In the genomic region with DNA sequence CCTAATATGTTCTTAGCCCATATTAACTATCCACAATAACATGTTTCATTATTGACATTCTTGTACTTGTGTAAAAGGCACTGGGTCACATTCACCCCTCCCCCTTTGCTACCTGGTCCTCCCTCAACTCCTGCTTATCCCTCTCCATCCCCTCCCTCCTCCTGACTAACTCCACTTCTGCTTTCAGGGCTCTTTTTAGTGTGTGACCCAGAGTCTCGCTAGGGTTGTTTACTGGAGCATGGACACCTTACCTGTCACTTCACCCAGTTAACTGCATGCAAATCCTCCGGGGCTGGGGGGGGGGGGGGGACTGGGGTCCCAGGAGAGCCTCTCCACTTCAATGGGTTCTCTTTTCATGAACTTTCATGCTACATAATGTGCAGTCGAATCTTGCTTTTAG, we compare ENCODE assay signal across 21 mouse cellular contexts. TPM values are rescaled to one million over a fixed set of nuclear protein-coding genes. Genes with fewer than 3 reads are reported as not detected.
DNase-seq lines count a peak whose midpoint lies in the region; ATAC-seq and TF ChIP-seq lines count a peak whose summit lies in the region.
"Had no signal": no experiment of that assay in that cellular context is flagged by ENCODE, and none has a peak within 500 bp of the region (broad histone marks: within the 10 kb centered on the region; RNA-seq: fewer than 3 reads in every experiment).

No protein-coding gene starts in this region.

- no peak for TF ChIP-seq EP300 in CH12.LX (IDR thresholded peaks at IDR 0.05; ENCODE audit: low read length)

- no peaks in the 10 kb centered on the region for H3K27me3 ChIP-seq in spleen, adult 2 months (ENCODE audit: control insufficient read depth, insufficient read depth, low read length)
- no peaks in the 10 kb centered on the region for H3K27me3 ChIP-seq in CH12.LX (replicated peaks)
- H3K27me3 ChIP-seq in splenic B cell, adult 2 months (ENCODE audit: control insufficient read depth, insufficient read depth, low read length, poor library complexity, severe bottlenecking): no peaks in the 10 kb centered on the region
- no peaks in the 10 kb centered on the region for H3K27me3 ChIP-seq in forebrain, embryonic 10.5 days (ENCODE audit: poor library complexity, severe bottlenecking)
- H3K27me3 ChIP-seq in hindbrain, embryonic 12.5 days: no peaks in the 10 kb centered on the region
- H3K27me3 ChIP-seq: embryonic facial prominence, embryonic 12.5 days; forebrain, embryonic 12.5 days had no signal

- peak; percentile 30 to 65 for DNase-seq in spleen, adult 2 months (ENCODE audit: low read depth in 1 of 2, low spot score in 2 of 2)
- no peak for DNase-seq in spleen, postnatal 10 days (ENCODE audit: low spot score in 2 of 2)
- DNase-seq in A20 (ENCODE audit: low read depth, low spot score) (peak; percentile 78), CH12.LX (ENCODE audit: extremely low read depth) (peak; percentile 54)
- DNase-seq in splenic B cell, adult 2 months (ENCODE audit: low read depth, low spot score): peak; percentile 88
- DNase-seq in forebrain, embryonic 10.5 days (ENCODE audit: extremely low spot score, low spot score): no peak
- DNase-seq: adrenal gland, adult 8-10 months; adrenal gland, postnatal 14 days; adrenal gland, postnatal 36 days; cerebellum, adult 11-12 months; cerebellum, adult 2 months; cerebellum, adult 9-10 months; cerebellum, postnatal 25 days had no signal

- peak overlapping the region; percentile 42; the same call in 1 of the 2 replicates for H3K4me2 ChIP-seq in CH12.LX (ENCODE audit: insufficient read depth, low read depth, poor library complexity, severe bottlenecking)
- H3K4me2 ChIP-seq in hindbrain, embryonic 12.5 days (replicated peaks): no peak overlapping the region
- H3K4me2 ChIP-seq: embryonic facial prominence, embryonic 12.5 days; forebrain, embryonic 12.5 days had no signal

- TF ChIP-seq CTCF in spleen, adult 2 months (IDR thresholded peaks at IDR 0.05; ENCODE audit: extremely low read depth, insufficient read depth, insufficient read length, insufficient replicate concordance): no peak
- TF ChIP-seq CTCF in CH12.LX (conservative IDR thresholded peaks at IDR 0.05 in 1 of 2, IDR thresholded peaks at IDR 0.05 in 1 of 2; ENCODE audit: low read depth in 2 of 2, low read length in 2 of 2): no peak

- peaks cover 9% of the 10 kb centered on the region for H3K9me3 ChIP-seq in CH12.LX (replicated peaks; ENCODE audit: low read length)
- H3K9me3 ChIP-seq in forebrain, embryonic 10.5 days: 0 out of 2 replicates have a peak, but pooled peaks cover 3% of the 10 kb centered on the region
- no peaks in the 10 kb centered on the region for H3K9me3 ChIP-seq in hindbrain, embryonic 12.5 days (replicated peaks)
- H3K9me3 ChIP-seq: embryonic facial prominence, embryonic 12.5 days; forebrain, embryonic 12.5 days had no signal

- no peak for TF ChIP-seq POLR2A in spleen, adult 2 months (IDR thresholded peaks at IDR 0.05; ENCODE audit: low read depth, low read length)
- no peak for TF ChIP-seq POLR2A in CH12.LX (IDR thresholded peaks at IDR 0.05; ENCODE audit: low read depth, low read length)

- 16% methylated on average over 3 of the region's 3 CpGs for WGBS in spleen, adult 2 months
- WGBS in forebrain, embryonic 10.5 days: 77% methylated on average over 3 of the region's 3 CpGs
- 62% methylated on average over 3 of the region's 3 CpGs for WGBS in hindbrain, embryonic 12.5 days

- H3K4me1 ChIP-seq in spleen, adult 2 months (ENCODE audit: control insufficient read depth, insufficient read depth, insufficient read length): peaks cover 30% of the 10 kb centered on the region; the same call in 1 of the 2 replicates
- peaks cover 8 to 45% of the 10 kb centered on the region in 2 experiments for H3K4me1 ChIP-seq in CH12.LX (ENCODE audit: control insufficient read depth in 1 of 2, insufficient read depth in 2 of 2)
- no peaks in the 10 kb centered on the region for H3K4me1 ChIP-seq in forebrain, embryonic 10.5 days
- no peaks in the 10 kb centered on the region for H3K4me1 ChIP-seq in hindbrain, embryonic 12.5 days
- H3K4me1 ChIP-seq: embryonic facial prominence, embryonic 10.5 days; embryonic facial prominence, embryonic 12.5 days; forebrain, embryonic 12.5 days had no signal

- no peaks in the 10 kb centered on the region for H3K36me3 ChIP-seq in spleen, adult 2 months (ENCODE audit: control insufficient read depth, insufficient read depth, low read length)
- H3K36me3 ChIP-seq in CH12.LX (replicated peaks in 1 of 2; ENCODE audit: control insufficient read depth in 1 of 2, insufficient read depth in 1 of 2, low read length in 1 of 2): peaks cover 0 to 3% of the 10 kb centered on the region in 2 experiments
- H3K36me3 ChIP-seq in splenic B cell, adult 2 months (ENCODE audit: control insufficient read depth, insufficient read depth, low read length, poor library complexity, severe bottlenecking): no peaks in the 10 kb centered on the region
- H3K36me3 ChIP-seq in forebrain, embryonic 10.5 days (replicated peaks): no peaks in the 10 kb centered on the region
- no peaks in the 10 kb centered on the region for H3K36me3 ChIP-seq in hindbrain, embryonic 12.5 days
- H3K36me3 ChIP-seq: embryonic facial prominence, embryonic 10.5 days; embryonic facial prominence, embryonic 12.5 days; forebrain, embryonic 12.5 days had no signal

- dilution Hi-C loops in CH12.LX (cut with MboI; ENCODE audit: extremely low pct_ligation_motif_present, extremely low pct_unique_long_range_greater_than_20kb, low sequenced_read_pairs): no loop called here

- no peak for TF ChIP-seq RAD21 in CH12.LX (IDR thresholded peaks at IDR 0.05; ENCODE audit: low read depth, low read length)

- ATAC-seq in hindbrain, embryonic 12.5 days (ENCODE audit: low FRiP score): no peak
- ATAC-seq: CD4-positive, CD25-positive, alpha-beta regulatory T cell, adult 4 months; forebrain, embryonic 14.5 days; forebrain, embryonic 16.5 days had no signal

- H3K27ac ChIP-seq in spleen, adult 2 months (ENCODE audit: insufficient read depth, low read length): peak overlapping the region; percentile 14
- H3K27ac ChIP-seq in CH12.LX (ENCODE audit: insufficient read depth, low read depth): no peak overlapping the region
- H3K27ac ChIP-seq in forebrain, embryonic 10.5 days: no peak overlapping the region
- no peak overlapping the region for H3K27ac ChIP-seq in hindbrain, embryonic 12.5 days
- H3K27ac ChIP-seq: embryonic facial prominence, embryonic 10.5 days; embryonic facial prominence, embryonic 12.5 days; forebrain, embryonic 12.5 days had no signal

- in situ Hi-C loops in CH12.LX (cut with MboI; ENCODE audit: low pct_ligation_motif_present, low pct_unique_long_range_greater_than_20kb, low sequenced_read_pairs): no loop called here

- no peak overlapping the region for H3K9ac ChIP-seq in CH12.LX (ENCODE audit: insufficient read depth, low read depth)
- H3K9ac ChIP-seq in hindbrain, embryonic 12.5 days: no peak overlapping the region
- H3K9ac ChIP-seq: embryonic facial prominence, embryonic 12.5 days; forebrain, embryonic 12.5 days had no signal

- H3K4me3 ChIP-seq in spleen, adult 2 months (ENCODE audit: extremely low read depth, insufficient read depth, insufficient read length): no peak overlapping the region
- H3K4me3 ChIP-seq in CH12.LX (replicated peaks in 1 of 3; ENCODE audit: low read depth in 2 of 3, low read length in 2 of 3, poor library complexity in 1 of 3): no peak overlapping the region
- no peak overlapping the region for H3K4me3 ChIP-seq in forebrain, embryonic 10.5 days
- no peak overlapping the region for H3K4me3 ChIP-seq in hindbrain, embryonic 12.5 days
- H3K4me3 ChIP-seq: embryonic facial prominence, embryonic 10.5 days; embryonic facial prominence, embryonic 12.5 days; forebrain, embryonic 12.5 days had no signal

- no peaks in the 10 kb centered on the region for H3K79me2 ChIP-seq in CH12.LX (replicated peaks; ENCODE audit: control insufficient read depth, extremely low read depth, insufficient read depth, poor library complexity, severe bottlenecking)

TF ChIP-seq in CH12.LX, 34 proteins besides CTCF, POLR2A, EP300 and RAD21:
- TF ChIP-seq MAFK (IDR thresholded peaks at IDR 0.05; ENCODE audit: insufficient replicate concordance, low read length) (no peak), IRF4 (IDR thresholded peaks at IDR 0.05; ENCODE audit: low read depth, low read length) (0 out of 2 replicates have a peak, but pooled peaks have one; percentile 12)

RNA-seq across cellular contexts. Expression of a gene that starts 19.9 kb away (rescaled TPM):
- 10.5 and 10.6 TPM in 2 replicates for polyA plus RNA-seq in spleen, adult 2 months (2012; rRNA removed)
- total RNA-seq in CH12.LX (2012; rRNA removed) (0.04 TPM in 1 of 2 replicates, not detected in the other), CH12.LX (2014; rRNA removed) (0.31 and 0.34 TPM in 2 replicates)
- 0.65 and 1.1 TPM in 2 replicates for polyA plus RNA-seq in CH12.LX (2012; ENCODE audit: insufficient read length, low read depth)
- polyA plus RNA-seq in forebrain, embryonic 10.5 days (2016; fragmentation: Nextera tagmentation; extraction: Ambion mirVana): 0.28 and 0.32 TPM in 2 replicates
- 0.34 and 0.76 TPM in 2 replicates for polyA plus RNA-seq in hindbrain, embryonic 12.5 days (2016; fragmentation: Nextera tagmentation; extraction: Ambion mirVana)
- total RNA-seq: MEL had no signal

RNA-seq across cellular contexts. Expression of a gene that starts 48.4 kb away (rescaled TPM):
- polyA plus RNA-seq in spleen, adult 2 months (2012; rRNA removed): 17.8 and 18.2 TPM in 2 replicates
- total RNA-seq in CH12.LX (2012; rRNA removed) (117 and 129 TPM in 2 replicates), CH12.LX (2014; rRNA removed) (187 and 189 TPM in 2 replicates)
- polyA plus RNA-seq in CH12.LX (2012; ENCODE audit: insufficient read length, low read depth): 319 and 325 TPM in 2 replicates
- polyA plus RNA-seq in forebrain, embryonic 10.5 days (2016; fragmentation: Nextera tagmentation; extraction: Ambion mirVana): 211 and 220 TPM in 2 replicates
- polyA plus RNA-seq in hindbrain, embryonic 12.5 days (2016; fragmentation: Nextera tagmentation; extraction: Ambion mirVana): 159 and 164 TPM in 2 replicates

RNA-seq across cellular contexts. Expression of a gene that starts 50.3 kb away (rescaled TPM):
- 69.5 and 73.4 TPM in 2 replicates for polyA plus RNA-seq in spleen, adult 2 months (2012; rRNA removed)
- 263 and 292 TPM in 2 replicates for total RNA-seq in CH12.LX (2012; rRNA removed)
- 342 and 353 TPM in 2 replicates for total RNA-seq in CH12.LX (2014; rRNA removed)
- polyA plus RNA-seq in CH12.LX (2012; ENCODE audit: insufficient read length, low read depth): 397 TPM in 2 replicates
- polyA plus RNA-seq in forebrain, embryonic 10.5 days (2016; fragmentation: Nextera tagmentation; extraction: Ambion mirVana): 896 and 909 TPM in 2 replicates
- 1,136 and 1,234 TPM in 2 replicates for polyA plus RNA-seq in hindbrain, embryonic 12.5 days (2016; fragmentation: Nextera tagmentation; extraction: Ambion mirVana)

RNA-seq across cellular contexts. Expression of a gene that starts 55.0 kb away (rescaled TPM):
- 21.3 and 22.0 TPM in 2 replicates for polyA plus RNA-seq in spleen, adult 2 months (2012; rRNA removed)
- total RNA-seq in CH12.LX (2012; rRNA removed) (24.4 and 28.6 TPM in 2 replicates), CH12.LX (2014; rRNA removed) (27.4 and 31.0 TPM in 2 replicates)
- polyA plus RNA-seq in CH12.LX (2012; ENCODE audit: insufficient read length, low read depth): 50.0 and 54.8 TPM in 2 replicates
- polyA plus RNA-seq in forebrain, embryonic 10.5 days (2016; fragmentation: Nextera tagmentation; extraction: Ambion mirVana): 35.6 and 39.1 TPM in 2 replicates
- polyA plus RNA-seq in hindbrain, embryonic 12.5 days (2016; fragmentation: Nextera tagmentation; extraction: Ambion mirVana): 25.1 and 29.0 TPM in 2 replicates

Comparison
In these comparisons a context has a peak if more than half of its experiments do, and no peak if none do; other contexts are left out.
1. DNase-seq: peak in spleen, adult 2 months (2 of 2), A20 (single experiment), CH12.LX (single experiment) and splenic B cell, adult 2 months (single experiment); none in spleen, postnatal 10 days (0 of 2) and forebrain, embryonic 10.5 days (single experiment).